Mouse (Mus musculus): ENCODE data around the gene Ccn1. TPM values are rescaled to one million over a fixed set of nuclear protein-coding genes. Genes with fewer than 3 reads are reported as not detected.

The Ccn1 gene
- total RNA-seq, 1 experiment = 191 TPM

GRCm38 (mm10) chr3:145640583-145640982 lies 9.2 kb downstream of the Ccn1 start:
- DNase-seq (ENCODE audit: low read depth, low spot score) = no peak
- H3K9me3 ChIP-seq (ENCODE audit: control insufficient read depth, insufficient read depth, low read depth, low read length) = no peaks in the 10 kb centered on the region
- no peaks in the 10 kb centered on the region for H3K36me3 ChIP-seq (ENCODE audit: control insufficient read depth, insufficient read depth, low read length, poor library complexity, severe bottlenecking)
- H3K4me1 ChIP-seq (ENCODE audit: control insufficient read depth in 2 of 2, insufficient read depth in 2 of 2, low read length in 2 of 2, poor library complexity in 1 of 2) = no peaks in the 10 kb centered on the region
- H3K9ac ChIP-seq (ENCODE audit: insufficient read depth, low read depth, low read length, poor library complexity, severe bottlenecking) = no peak overlapping the region
- H3K4me3 ChIP-seq (ENCODE audit: insufficient read depth in 1 of 2, low read depth in 1 of 2, low read length in 2 of 2, poor library complexity in 1 of 2, severe bottlenecking in 1 of 2) = no peak overlapping the region
- no peak overlapping the region for H3K27ac ChIP-seq (ENCODE audit: insufficient read depth, low read depth, low read length, poor library complexity, severe bottlenecking)
- in situ Hi-C loops (cut with MboI; ENCODE audit: low sequenced_read_pairs in 2 of 2, unreplicated experiment in 2 of 2) = no loop called here
- TF ChIP-seq ZNF384 (IDR thresholded peaks at IDR 0.05; ENCODE audit: low read depth, low read length) (no peak), HCFC1 (IDR thresholded peaks at IDR 0.05; ENCODE audit: borderline replicate concordance, insufficient read depth, low read length) (no peak), MAFK (IDR thresholded peaks at IDR 0.05; ENCODE audit: insufficient read depth, low read depth, low read length) (no peak), ZC3H11A (IDR thresholded peaks at IDR 0.05; ENCODE audit: borderline replicate concordance, low read depth, low read length) (no peak)

- Histone ChIP-seq H3K4me3 (ENCODE audit: insufficient read depth in 1 of 2, low read depth in 1 of 2, low read length in 2 of 2, poor library complexity in 1 of 2, severe bottlenecking in 1 of 2) (no peak overlapping the region), H3K36me3 (ENCODE audit: control insufficient read depth, insufficient read depth, low read length, poor library complexity, severe bottlenecking) (no peaks in the 10 kb centered on the region), H3K4me1 (ENCODE audit: control insufficient read depth in 2 of 2, insufficient read depth in 2 of 2, low read length in 2 of 2, poor library complexity in 1 of 2) (no peaks in the 10 kb centered on the region), H3K9me3 (ENCODE audit: control insufficient read depth, insufficient read depth, low read depth, low read length) (no peaks in the 10 kb centered on the region), H3K9ac (ENCODE audit: insufficient read depth, low read depth, low read length, poor library complexity, severe bottlenecking) (no peak overlapping the region), H3K27ac (ENCODE audit: insufficient read depth, low read depth, low read length, poor library complexity, severe bottlenecking) (no peak overlapping the region)
- DNase-seq (ENCODE audit: low read depth, low spot score) = no peak
- in situ Hi-C loops (cut with MboI; ENCODE audit: low sequenced_read_pairs in 2 of 2, unreplicated experiment in 2 of 2) = no loop called here
- TF ChIP-seq ZC3H11A (IDR thresholded peaks at IDR 0.05; ENCODE audit: borderline replicate concordance, low read depth, low read length) = no peak
- TF ChIP-seq MAFK (IDR thresholded peaks at IDR 0.05; ENCODE audit: insufficient read depth, low read depth, low read length) = no peak
Measured at GRCm38 (mm10) chr3:145640170-145640569, 9.6 kb downstream of the Ccn1 start.

- Histone ChIP-seq H3K9me3 (ENCODE audit: control insufficient read depth, insufficient read depth, low read depth, low read length) (no peaks in the 10 kb centered on the region), H3K4me3 (ENCODE audit: insufficient read depth in 1 of 2, low read depth in 1 of 2, low read length in 2 of 2, poor library complexity in 1 of 2, severe bottlenecking in 1 of 2) (no peak overlapping the region), H3K9ac (ENCODE audit: insufficient read depth, low read depth, low read length, poor library complexity, severe bottlenecking) (no peak overlapping the region), H3K36me3 (ENCODE audit: control insufficient read depth, insufficient read depth, low read length, poor library complexity, severe bottlenecking) (no peaks in the 10 kb centered on the region), H3K27ac (ENCODE audit: insufficient read depth, low read depth, low read length, poor library complexity, severe bottlenecking) (no peak overlapping the region), H3K4me1 (ENCODE audit: control insufficient read depth in 2 of 2, insufficient read depth in 2 of 2, low read length in 2 of 2, poor library complexity in 1 of 2) (peaks cover 6 to 13% of the 10 kb centered on the region in 2 experiments; a peak in 3 of 4 replicates)
- no peak for TF ChIP-seq HCFC1 (IDR thresholded peaks at IDR 0.05; ENCODE audit: borderline replicate concordance, insufficient read depth, low read length)
- no peak for TF ChIP-seq CHD2 (IDR thresholded peaks at IDR 0.05; ENCODE audit: low read depth, low read length)
- TF ChIP-seq ZNF384 (IDR thresholded peaks at IDR 0.05; ENCODE audit: low read depth, low read length) = no peak
- TF ChIP-seq ZC3H11A (IDR thresholded peaks at IDR 0.05; ENCODE audit: borderline replicate concordance, low read depth, low read length) = no peak
- TF ChIP-seq MAFK (IDR thresholded peaks at IDR 0.05; ENCODE audit: insufficient read depth, low read depth, low read length) = no peak
- in situ Hi-C loops (cut with MboI; ENCODE audit: low sequenced_read_pairs in 2 of 2, unreplicated experiment in 2 of 2) = no loop called here
- DNase-seq (ENCODE audit: low read depth, low spot score) = no peak
Measured at GRCm38 (mm10) chr3:145634002-145634710, 15.6 kb downstream of the Ccn1 start.

GRCm38 (mm10) chr3:145632888-145633287 lies 16.9 kb downstream of the Ccn1 start:
- TF ChIP-seq ZNF384 (IDR thresholded peaks at IDR 0.05; ENCODE audit: low read depth, low read length) (no peak), HCFC1 (IDR thresholded peaks at IDR 0.05; ENCODE audit: borderline replicate concordance, insufficient read depth, low read length) (no peak), ZC3H11A (IDR thresholded peaks at IDR 0.05; ENCODE audit: borderline replicate concordance, low read depth, low read length) (no peak), MAFK (IDR thresholded peaks at IDR 0.05; ENCODE audit: insufficient read depth, low read depth, low read length) (no peak), CHD2 (IDR thresholded peaks at IDR 0.05; ENCODE audit: low read depth, low read length) (no peak; the same call in 1 of the 2 replicates)
- Histone ChIP-seq H3K9ac (ENCODE audit: insufficient read depth, low read depth, low read length, poor library complexity, severe bottlenecking) (no peak overlapping the region), H3K4me3 (ENCODE audit: insufficient read depth in 1 of 2, low read depth in 1 of 2, low read length in 2 of 2, poor library complexity in 1 of 2, severe bottlenecking in 1 of 2) (no peak overlapping the region), H3K36me3 (ENCODE audit: control insufficient read depth, insufficient read depth, low read length, poor library complexity, severe bottlenecking) (no peaks in the 10 kb centered on the region), H3K27ac (ENCODE audit: insufficient read depth, low read depth, low read length, poor library complexity, severe bottlenecking) (no peak overlapping the region), H3K9me3 (ENCODE audit: control insufficient read depth, insufficient read depth, low read depth, low read length) (no peaks in the 10 kb centered on the region), H3K4me1 (ENCODE audit: control insufficient read depth in 2 of 2, insufficient read depth in 2 of 2, low read length in 2 of 2, poor library complexity in 1 of 2) (peaks cover 6 to 13% of the 10 kb centered on the region in 2 experiments; a peak in 3 of 4 replicates)
- in situ Hi-C loops (cut with MboI; ENCODE audit: low sequenced_read_pairs in 2 of 2, unreplicated experiment in 2 of 2) = no loop called here
- no peak for DNase-seq (ENCODE audit: low read depth, low spot score)

All from ES-E14 (cell line).